20 mouse cellular contexts compared by ENCODE assay signal in the genomic region with DNA sequence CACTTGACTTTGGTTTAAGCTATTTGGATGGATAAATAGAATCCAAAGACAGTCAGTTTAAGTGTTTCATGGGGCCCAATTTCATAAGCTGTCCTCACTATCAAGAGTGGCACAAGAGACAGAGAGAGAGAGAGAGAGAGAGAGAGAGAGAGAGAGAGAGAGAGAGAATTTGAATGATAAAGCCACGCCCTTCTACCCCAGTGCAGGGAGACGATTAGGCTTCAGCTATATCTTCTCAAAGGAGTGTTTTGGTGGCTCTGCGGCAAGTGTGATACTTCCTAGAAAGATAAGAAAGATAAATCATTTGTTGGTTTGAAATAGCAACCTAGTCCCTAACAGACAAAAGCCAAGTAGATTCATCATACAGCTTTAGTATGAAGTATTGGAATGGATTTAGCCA. TPM values are rescaled to one million over a fixed set of nuclear protein-coding genes. Genes with fewer than 3 reads are reported as not detected.
DNase-seq lines count a peak whose midpoint lies in the region; ATAC-seq lines count a peak whose summit lies in the region.
"Had no signal": no experiment of that assay in that cellular context is flagged by ENCODE, and none has a peak within 500 bp of the region (broad histone marks: within the 10 kb centered on the region; RNA-seq: fewer than 3 reads in every experiment).

No protein-coding gene starts in this region.

- H3K9ac ChIP-seq in liver, embryonic 11.5 days (ENCODE audit: low read depth, low read length), result peak overlapping the region; percentile 48; the same call in 1 of the 2 replicates
- H3K9ac ChIP-seq: limb, embryonic 15.5 days had no signal

- H3K36me3 ChIP-seq in liver, embryonic 11.5 days (ENCODE audit: control insufficient read depth, insufficient read depth, low read length), result no peaks in the 10 kb centered on the region
- H3K36me3 ChIP-seq: limb, embryonic 15.5 days had no signal

- peak overlapping the region; percentile 65 for H3K4me2 ChIP-seq in liver, embryonic 11.5 days
- H3K4me2 ChIP-seq: limb, embryonic 15.5 days had no signal

- peaks cover 20% of the 10 kb centered on the region for H3K4me1 ChIP-seq in liver, embryonic 11.5 days (replicated peaks; ENCODE audit: control insufficient read depth, insufficient read depth, low read length)

- ATAC-seq in common myeloid progenitor, adult 5-6 weeks (replicated peaks; ENCODE audit: low read depth, poor library complexity, severe bottlenecking), result peak; percentile 40
- ATAC-seq in liver, embryonic 11.5 days (replicated peaks; ENCODE audit: low FRiP score), result peak; percentile 90
- ATAC-seq in megakaryocyte progenitor cell, adult 5-6 weeks (replicated peaks; ENCODE audit: poor library complexity), result peak; percentile 62
- ATAC-seq in cerebellum, adult (ENCODE audit: insufficient number of reproducible peaks, low FRiP score, low TSS enrichment), result no peak
- ATAC-seq: hindbrain, embryonic 16.5 days; lung, postnatal 0 days had no signal

- no peak overlapping the region for H3K4me3 ChIP-seq in liver, embryonic 11.5 days (ENCODE audit: low read depth, low read length)
- H3K4me3 ChIP-seq: layer of hippocampus, adult 2 months; limb, embryonic 15.5 days; myocyte had no signal

- DNase-seq in MEL-GATA-1-ER (ENCODE audit: extremely low read depth, low read depth), result peak; percentile 61
- DNase-seq in liver, embryonic 11.5 days (ENCODE audit: low spot score), result no peak
- DNase-seq in gastrocnemius, postnatal 25 days, result no peak
- no peak for DNase-seq in thymus, postnatal 0 days (ENCODE audit: low spot score)
- DNase-seq: adrenal gland, postnatal 36 days; cerebellum, adult 9-11 months; embryo, embryonic 11 days; kidney, adult 2 months; kidney, postnatal 14 days; layer of hippocampus, postnatal 36 days; midbrain, embryonic 14.5 days; right cerebral cortex, postnatal 14 days had no signal

- H3K9me3 ChIP-seq in liver, embryonic 11.5 days (ENCODE audit: control insufficient read depth, low read length), result no peaks in the 10 kb centered on the region
- H3K9me3 ChIP-seq: limb, embryonic 15.5 days had no signal

- H3K27me3 ChIP-seq in liver, embryonic 11.5 days (replicated peaks; ENCODE audit: control insufficient read depth, insufficient read depth, low read length), result no peaks in the 10 kb centered on the region
- H3K27me3 ChIP-seq: limb, embryonic 15.5 days had no signal

- H3K27ac ChIP-seq in liver, embryonic 11.5 days (ENCODE audit: low read depth, low read length), result peak overlapping the region; percentile 57
- H3K27ac ChIP-seq: layer of hippocampus, adult 2 months; limb, embryonic 15.5 days had no signal

- WGBS in liver, embryonic 11.5 days, result 41% methylated on average over 3 of the region's 3 CpGs

RNA-seq across cellular contexts. Expression of a gene that starts 24.0 kb away (rescaled TPM):
- total RNA-seq in common myeloid progenitor, adult 5-6 weeks (2017), result 68.1 and 77.3 TPM in 2 replicates
- 20.6 and 20.9 TPM in 2 replicates for polyA plus RNA-seq in liver, embryonic 11.5 days (2014; fragmentation: Nextera tagmentation; extraction: Ambion mirVana)
- total RNA-seq in megakaryocyte progenitor cell, adult 5-6 weeks (2015), result 32.0 and 33.3 TPM in 2 replicates
- total RNA-seq in megakaryocyte progenitor cell, adult 5-6 weeks (2017), result 35.9 and 53.4 TPM in 2 replicates
- 1 to 10 TPM; 8.9 to 9.9 TPM for total RNA-seq in gastrocnemius, postnatal 25 days (2021)
- 14.2 and 15.2 TPM in 2 replicates for polyA plus RNA-seq in thymus, postnatal 0 days (2015; fragmentation: Nextera tagmentation; extraction: Ambion mirVana)
